Mouse (Mus musculus) E14TG2a.4 (cell line): Measurements from ENCODE around the gene Frmd4b.

ENCODE experiments used
- H3K27me3 ChIP-seq: 2 replicates; pipeline ENCODE4 v1.6.1; 2014; ENCODE audit warnings: low read length, control low read depth; ENCODE audit not compliant: insufficient read depth
- H3K36me3 ChIP-seq: 2 replicates; pipeline ENCODE4 v1.6.1; 2014; ENCODE audit warnings: low read length, control low read depth; ENCODE audit not compliant: insufficient read depth
- H3K4me1 ChIP-seq: replicated peaks from 2 replicates; pipeline ENCODE4 v1.6.1; 2014; ENCODE audit warnings: low read depth, low read length, control low read depth
- H3K4me3 ChIP-seq: replicated peaks from 2 replicates; pipeline ENCODE4 v1.5.1; 2014; ENCODE audit warnings: mild to moderate bottlenecking, low read length
- H3K9me3 ChIP-seq: 2 replicates; pipeline ENCODE4 v1.6.1; 2014; ENCODE audit warnings: low read length, control low read depth
- CTCF ChIP-seq: conservative IDR thresholded peaks from 2 replicates; pipeline ENCODE4 v1.5.1; 2014; ENCODE audit warnings: low read length
- NANOG ChIP-seq: IDR thresholded peaks from 2 replicates; pipeline ENCODE4 v1.6.1; 2014; ENCODE audit warnings: borderline replicate concordance, low read length, mixed read lengths
- POU5F1 ChIP-seq: IDR thresholded peaks from 2 replicates; pipeline ENCODE4 v1.6.1; 2014; ENCODE audit warnings: low read length, borderline replicate concordance

The Frmd4b gene

DNA sequence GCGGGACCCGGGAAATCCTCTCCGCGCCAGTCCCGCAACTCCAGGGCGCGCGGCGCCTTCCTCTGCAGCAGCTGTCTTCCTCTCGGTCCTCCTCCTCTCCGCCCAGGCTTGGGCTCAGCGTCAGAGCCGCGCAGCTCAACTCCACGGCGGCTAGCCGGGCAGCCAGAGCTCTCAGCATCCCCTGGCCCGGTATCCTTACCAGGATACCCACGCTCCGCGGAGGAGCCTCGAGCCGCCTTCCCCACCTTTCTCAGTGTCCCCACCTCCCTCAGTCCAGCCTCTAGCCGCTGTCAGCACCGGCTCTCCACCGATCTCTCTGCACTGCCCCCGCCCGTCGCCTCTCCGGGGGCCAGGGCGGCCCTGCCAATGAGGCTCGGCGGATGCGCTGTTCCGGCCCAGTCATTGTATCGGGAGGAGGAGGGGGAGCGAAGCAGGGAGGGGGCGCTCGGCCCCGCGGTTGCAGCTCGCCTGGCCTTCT is at the start of gene Frmd4b:
Gene Frmd4b, minus strand, starts transcription at position 276 of the 478 bp plus-strand sequence.
- H3K36me3 ChIP-seq: no peaks in the 10 kb centered on the region
- TF ChIP-seq POU5F1: no peak

DNA sequence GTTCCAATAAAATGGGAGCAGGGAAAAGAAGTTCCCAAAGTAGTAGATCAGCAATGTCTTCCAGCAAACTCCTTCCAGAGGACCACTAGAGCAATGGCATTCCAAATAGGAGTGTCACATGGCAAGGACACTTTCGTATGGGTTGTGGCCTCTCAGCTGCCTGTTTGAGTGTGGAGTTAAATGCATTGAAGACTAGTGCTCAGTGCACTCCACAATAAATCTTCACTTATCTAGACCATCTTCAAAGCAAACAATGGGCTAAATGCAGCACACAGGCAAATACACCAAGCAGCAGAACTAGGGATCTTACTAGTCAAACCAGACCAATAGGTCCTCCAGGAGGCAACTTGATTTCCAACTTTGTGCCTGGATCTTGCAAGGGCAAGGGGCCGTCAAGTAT is 49.1 kb upstream of the Frmd4b start:
- peaks cover 8% of the 10 kb centered on the region for H3K9me3 ChIP-seq
- TF ChIP-seq CTCF (no peak), POU5F1 (no peak), NANOG (no peak)
- H3K4me1 ChIP-seq: peaks cover 22% of the 10 kb centered on the region
- no peaks in the 10 kb centered on the region for H3K27me3 ChIP-seq
- no peaks in the 10 kb centered on the region for H3K36me3 ChIP-seq
- peak overlapping the region; percentile 37; the same call in 1 of the 2 replicates for H3K4me3 ChIP-seq

More for the DNA sequence above, at the start of gene Frmd4b:
- Histone ChIP-seq H3K27me3 (peaks cover 34% of the 10 kb centered on the region), H3K4me1 (peaks cover 23% of the 10 kb centered on the region), H3K4me3 (peak within 1 kb of the TSS; percentile 90), H3K9me3 (no peaks in the 10 kb centered on the region)

DNA sequence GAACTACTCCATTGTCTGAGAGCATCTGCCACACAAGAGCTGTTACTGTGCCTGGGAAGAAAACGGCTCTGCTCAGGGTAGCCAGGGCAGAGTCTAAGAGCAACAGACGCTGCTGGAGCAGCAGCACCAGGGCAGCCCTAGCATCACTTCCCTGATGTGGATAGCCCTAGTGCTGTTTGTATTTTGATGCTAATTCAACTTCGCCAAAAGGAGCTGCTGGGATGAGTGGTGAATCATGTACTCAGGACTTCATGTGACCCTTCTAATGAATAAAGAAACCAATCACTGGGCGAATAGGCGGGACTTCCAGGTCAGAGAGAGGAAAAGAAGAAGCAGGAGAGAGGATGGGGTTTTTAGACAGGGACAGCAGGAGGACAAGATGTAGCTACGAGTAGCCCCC is 41.6 kb upstream of the Frmd4b start:
- H3K4me3 ChIP-seq: peak overlapping the region; percentile 66
- TF ChIP-seq NANOG (peak; percentile 36; the same call in 1 of the 2 replicates), CTCF (no peak)
- peaks cover 14% of the 10 kb centered on the region for H3K9me3 ChIP-seq
- H3K27me3 ChIP-seq: no peaks in the 10 kb centered on the region
- peaks cover 18% of the 10 kb centered on the region for H3K4me1 ChIP-seq
- H3K36me3 ChIP-seq: no peaks in the 10 kb centered on the region

DNA sequence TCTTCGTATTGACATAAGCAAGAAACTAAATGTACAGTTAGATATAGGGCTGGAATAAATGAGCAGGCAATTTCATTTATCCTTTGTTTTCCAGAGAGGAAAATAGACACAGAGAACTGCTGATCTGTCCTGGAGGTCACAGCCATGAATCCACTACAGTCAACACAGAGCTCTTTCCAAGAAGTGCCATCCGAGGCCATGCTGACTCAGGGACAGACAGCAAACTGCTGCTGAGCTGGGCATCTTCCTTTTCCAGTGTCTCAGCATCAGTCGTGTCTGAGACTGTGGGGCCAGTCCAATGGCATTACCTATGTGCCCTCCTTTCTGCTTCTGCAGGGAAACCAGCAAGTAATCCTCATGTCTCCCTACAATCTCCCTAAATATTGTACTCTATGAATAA is 38.6 kb upstream of the Frmd4b start:
- TF ChIP-seq CTCF: no peak
- TF ChIP-seq NANOG: no peak
- no peak for TF ChIP-seq POU5F1
- Histone ChIP-seq H3K4me1 (peaks cover 17% of the 10 kb centered on the region), H3K36me3 (no peaks in the 10 kb centered on the region), H3K27me3 (no peaks in the 10 kb centered on the region), H3K4me3 (no peak overlapping the region), H3K9me3 (peaks cover 14% of the 10 kb centered on the region)

DNA sequence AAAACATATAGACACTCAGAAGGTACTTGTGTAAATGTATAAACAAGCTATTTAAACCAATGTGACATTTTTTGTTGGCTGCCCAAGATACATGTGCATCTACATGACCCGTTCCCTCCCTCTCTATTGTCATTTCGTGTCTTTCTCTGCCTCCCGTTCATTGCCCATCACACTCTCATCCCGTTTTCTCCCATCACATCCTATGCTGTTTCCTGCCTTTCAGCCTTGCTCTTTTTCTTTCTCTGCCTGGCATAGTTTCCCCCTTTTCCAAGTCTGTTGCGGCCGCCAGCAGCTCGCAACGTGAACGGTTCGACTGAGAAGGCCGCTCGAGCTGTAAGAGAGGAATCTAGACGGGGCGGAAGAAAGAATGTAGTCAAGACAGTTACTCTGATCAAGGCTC is 30.2 kb upstream of the Frmd4b start:
- H3K27me3 ChIP-seq: no peaks in the 10 kb centered on the region
- H3K36me3 ChIP-seq: peaks cover 12% of the 10 kb centered on the region
- peaks cover 26% of the 10 kb centered on the region for H3K9me3 ChIP-seq
- peaks cover 8% of the 10 kb centered on the region for H3K4me1 ChIP-seq
- H3K4me3 ChIP-seq: no peak overlapping the region
- TF ChIP-seq NANOG (no peak), POU5F1 (no peak), CTCF (no peak)

DNA sequence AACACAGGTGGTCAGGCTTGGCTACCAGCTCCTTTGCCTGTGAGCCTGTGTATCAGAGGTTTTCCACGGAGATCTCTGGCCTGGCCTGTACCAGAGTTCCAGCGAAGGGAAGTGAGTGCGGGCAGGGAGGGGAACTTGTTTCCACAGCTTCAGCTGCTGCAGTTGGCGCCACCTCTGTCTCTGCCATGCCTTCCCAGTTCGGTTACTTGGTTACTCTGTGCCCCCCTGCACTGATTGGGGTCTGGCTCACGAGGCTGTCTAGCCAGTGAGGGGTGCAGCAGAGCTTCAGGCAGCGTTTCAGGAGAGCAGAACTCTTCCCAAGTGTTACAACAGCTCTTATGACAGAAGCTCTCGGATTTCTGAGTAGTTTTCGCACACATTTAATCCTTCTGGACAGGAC is 6.0 kb upstream of the Frmd4b start:
- H3K9me3 ChIP-seq: peaks cover 3% of the 10 kb centered on the region
- TF ChIP-seq NANOG: no peak
- no peak for TF ChIP-seq POU5F1
- TF ChIP-seq CTCF: no peak
- no peak overlapping the region for H3K4me3 ChIP-seq
- H3K27me3 ChIP-seq: peaks cover 6% of the 10 kb centered on the region
- no peaks in the 10 kb centered on the region for H3K36me3 ChIP-seq
- no peaks in the 10 kb centered on the region for H3K4me1 ChIP-seq

DNA sequence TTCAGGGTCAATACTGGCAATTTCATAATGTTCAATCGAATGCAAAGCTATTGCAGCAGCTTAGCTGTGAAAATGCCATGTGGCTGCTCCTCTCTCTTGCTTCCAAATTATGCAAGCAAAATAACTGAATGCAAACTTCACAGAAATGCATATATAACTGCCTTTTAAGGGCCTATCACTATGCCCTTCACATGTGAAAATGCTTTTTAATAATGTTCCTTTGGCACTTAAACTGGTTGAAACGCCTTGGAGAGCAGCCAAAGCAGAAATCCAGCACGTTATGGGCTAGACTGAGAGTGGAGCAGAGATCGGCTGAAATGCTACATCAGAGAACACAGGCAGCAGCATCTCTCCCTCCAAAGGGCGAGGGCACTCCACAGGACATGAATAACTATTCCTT is 4.9 kb upstream of the Frmd4b start:
- TF ChIP-seq CTCF (no peak), NANOG (no peak), POU5F1 (no peak)
- Histone ChIP-seq H3K27me3 (peaks cover 13% of the 10 kb centered on the region), H3K4me1 (peaks cover 5% of the 10 kb centered on the region; the same call in 1 of the 2 replicates), H3K9me3 (peaks cover 3% of the 10 kb centered on the region), H3K4me3 (no peak overlapping the region), H3K36me3 (no peaks in the 10 kb centered on the region)

DNA sequence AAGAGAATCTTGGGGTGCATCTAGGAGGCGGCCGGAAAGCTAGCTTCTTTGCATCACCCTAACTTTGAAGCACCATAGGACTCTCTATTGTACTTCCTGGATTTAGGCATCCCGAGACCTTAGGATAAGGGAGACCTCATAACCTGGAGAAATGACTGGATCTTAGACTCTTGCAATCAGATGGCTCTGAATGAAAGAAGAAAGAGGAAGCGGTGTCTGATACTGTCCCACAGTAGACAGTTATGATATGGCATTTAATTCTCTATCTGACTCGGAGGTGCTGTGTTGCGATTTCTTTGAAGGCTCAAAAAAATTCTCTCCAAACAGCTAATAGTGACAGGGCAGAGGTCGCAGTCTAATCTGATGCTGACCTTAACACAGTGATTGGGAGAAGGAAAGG is 433 bp upstream of the Frmd4b start:
- peak overlapping the region; percentile 90 for H3K4me3 ChIP-seq
- no peak for TF ChIP-seq NANOG
- no peak for TF ChIP-seq CTCF
- no peak for TF ChIP-seq POU5F1
- no peaks in the 10 kb centered on the region for H3K9me3 ChIP-seq
- peaks cover 34% of the 10 kb centered on the region for H3K27me3 ChIP-seq
- H3K36me3 ChIP-seq: no peaks in the 10 kb centered on the region
- H3K4me1 ChIP-seq: peaks cover 23% of the 10 kb centered on the region

DNA sequence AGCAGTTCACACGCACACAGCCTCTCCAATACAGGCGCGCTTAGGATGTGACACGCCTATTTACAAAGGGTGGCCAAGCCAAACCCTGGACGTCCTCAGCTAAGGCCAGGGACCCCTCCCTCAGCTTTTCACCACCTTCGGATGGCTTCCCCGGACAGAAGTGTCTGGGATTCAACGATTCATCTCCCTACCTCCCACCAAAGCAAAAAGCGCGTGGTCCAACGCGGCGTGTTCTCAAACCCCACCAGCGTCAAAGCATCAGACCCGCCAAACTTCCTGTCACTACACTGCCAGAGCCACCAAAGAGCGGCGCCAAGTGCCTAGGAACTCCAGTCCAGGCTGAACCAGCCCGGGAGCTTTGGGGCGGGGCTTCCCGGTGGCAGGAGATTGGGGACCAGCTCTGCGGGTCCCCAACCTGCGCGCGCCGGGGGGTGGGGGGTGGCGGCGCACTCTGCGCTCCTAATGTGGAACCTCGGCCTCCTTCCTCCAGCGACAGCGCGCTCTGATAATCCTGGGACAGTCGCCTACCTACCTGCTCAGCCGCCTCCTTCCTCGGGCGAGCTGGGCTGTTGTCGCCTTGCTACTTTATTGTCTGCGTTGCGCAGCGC is 579 bp downstream of the Frmd4b start:
- peaks cover 23% of the 10 kb centered on the region for H3K4me1 ChIP-seq
- peak overlapping the region; percentile 90 for H3K4me3 ChIP-seq
- H3K9me3 ChIP-seq: no peaks in the 10 kb centered on the region
- H3K27me3 ChIP-seq: peaks cover 34% of the 10 kb centered on the region
- TF ChIP-seq POU5F1: no peak
- no peak for TF ChIP-seq NANOG
- TF ChIP-seq CTCF: no peak
- H3K36me3 ChIP-seq: no peaks in the 10 kb centered on the region
